Mouse (Mus musculus): ENCODE measurements around the gene Adam29. TPM values are rescaled to one million over a fixed set of nuclear protein-coding genes. Genes with fewer than 3 reads are reported as not detected.

Gene Adam29
- polyA plus RNA-seq (2012; rRNA removed), result not detected in 2 replicates

GRCm38 (mm10) chr8:55906848-55907247 is at the start of gene Adam29:
Adam29 (minus strand) TSS chr8:55906948.
- DNase-seq, result no peak
- Histone ChIP-seq H3K27ac (ENCODE audit: control insufficient read depth, insufficient read depth, low read length) (no peak within 1 kb of the TSS), H3K4me3 (ENCODE audit: control insufficient read depth, insufficient read depth, low read length) (no peak within 1 kb of the TSS), H3K27me3 (ENCODE audit: control insufficient read depth, insufficient read depth, low read length) (no peaks in the 10 kb centered on the region), H3K4me1 (replicated peaks; ENCODE audit: control insufficient read depth, insufficient read depth, low read length) (no peaks in the 10 kb centered on the region), H3K36me3 (ENCODE audit: control insufficient read depth, insufficient read depth, low read length) (no peaks in the 10 kb centered on the region)
- TF ChIP-seq POLR2A (IDR thresholded peaks at IDR 0.05; ENCODE audit: control insufficient read depth, extremely low read depth, insufficient read depth, low read length, poor library complexity) (no peak), CTCF (IDR thresholded peaks at IDR 0.05; ENCODE audit: borderline replicate concordance, control insufficient read depth, extremely low read depth, insufficient read depth, low read length, poor library complexity) (no peak)
- 72% methylated on average over 1 of the region's 1 CpGs for WGBS

GRCm38 (mm10) chr8:55940526-55940880 is 33.8 kb upstream of the Adam29 start:
- Histone ChIP-seq H3K27me3 (ENCODE audit: control insufficient read depth, insufficient read depth, low read length) (no peaks in the 10 kb centered on the region), H3K4me1 (replicated peaks; ENCODE audit: control insufficient read depth, insufficient read depth, low read length) (no peaks in the 10 kb centered on the region), H3K36me3 (ENCODE audit: control insufficient read depth, insufficient read depth, low read length) (no peaks in the 10 kb centered on the region), H3K4me3 (ENCODE audit: control insufficient read depth, insufficient read depth, low read length) (no peak overlapping the region), H3K27ac (ENCODE audit: control insufficient read depth, insufficient read depth, low read length) (no peak overlapping the region)
- no peak for DNase-seq
- 7% methylated on average over 8 of the region's 8 CpGs for WGBS
- no peak for TF ChIP-seq POLR2A (IDR thresholded peaks at IDR 0.05; ENCODE audit: control insufficient read depth, extremely low read depth, insufficient read depth, low read length, poor library complexity)

GRCm38 (mm10) chr8:55939870-55940525 is 33.2 kb upstream of the Adam29 start, which contains the start of gene Glra3:
Glra3 (plus strand) TSS chr8:55940460.
- no peak for TF ChIP-seq CTCF (IDR thresholded peaks at IDR 0.05; ENCODE audit: borderline replicate concordance, control insufficient read depth, extremely low read depth, insufficient read depth, low read length, poor library complexity)
- TF ChIP-seq POLR2A (IDR thresholded peaks at IDR 0.05; ENCODE audit: control insufficient read depth, extremely low read depth, insufficient read depth, low read length, poor library complexity), result no peak
- Histone ChIP-seq H3K4me3 (ENCODE audit: control insufficient read depth, insufficient read depth, low read length) (no peak within 1 kb of the TSS), H3K36me3 (ENCODE audit: control insufficient read depth, insufficient read depth, low read length) (no peaks in the 10 kb centered on the region), H3K4me1 (replicated peaks; ENCODE audit: control insufficient read depth, insufficient read depth, low read length) (no peaks in the 10 kb centered on the region), H3K27me3 (ENCODE audit: control insufficient read depth, insufficient read depth, low read length) (no peaks in the 10 kb centered on the region), H3K27ac (ENCODE audit: control insufficient read depth, insufficient read depth, low read length) (no peak within 1 kb of the TSS)
- DNase-seq, result no peak
- 31% methylated on average over 11 of the region's 11 CpGs for WGBS

Other genes with a start within 250 kb of the Adam29 start
- not detected in 2 replicates for gene Glra3, start 33.5 kb upstream of the Adam29 start, polyA plus RNA-seq (2012; rRNA removed)

All from thymus, adult 2 months (tissue).